ENCODE assay signal across 8 mouse cellular contexts in genomic region chr14:51240899-51241298, GRCm38 (mm10). TPM values are rescaled to one million over a fixed set of nuclear protein-coding genes. Genes with fewer than 3 reads are reported as not detected.
A peak's percentile ranks its signal among the peaks of the same experiment; 100 is the strongest.
DNase-seq lines count a peak whose midpoint lies in the region; ATAC-seq and TF ChIP-seq lines count a peak whose summit lies in the region.
"Had no signal": no experiment of that assay in that cellular context is flagged by ENCODE, and none has a peak within 500 bp of the region (broad histone marks: within the 10 kb centered on the region; RNA-seq: fewer than 3 reads in every experiment).

No protein-coding gene starts in this region.

- H3K27me3 ChIP-seq in liver, postnatal 0 days (ENCODE audit: insufficient read depth, low read length) = no peaks in the 10 kb centered on the region
- H3K27me3 ChIP-seq: hindbrain, embryonic 15.5 days had no signal

- no peak overlapping the region for H3K4me2 ChIP-seq in liver, postnatal 0 days (ENCODE audit: low read depth, low read length)
- H3K4me2 ChIP-seq: hindbrain, embryonic 15.5 days had no signal

- H3K4me3 ChIP-seq in liver, postnatal 0 days (ENCODE audit: low read depth, low read length) = no peak overlapping the region
- H3K4me3 ChIP-seq: hindbrain, embryonic 15.5 days had no signal

- TF ChIP-seq CTCF in liver, postnatal 0 days (IDR thresholded peaks at IDR 0.05; ENCODE audit: low read depth) = peak; percentile 77

- no peaks in the 10 kb centered on the region for H3K9me3 ChIP-seq in liver, postnatal 0 days (ENCODE audit: low read length)
- H3K9me3 ChIP-seq: hindbrain, embryonic 15.5 days had no signal

- H3K9ac ChIP-seq in liver, postnatal 0 days (replicated peaks) = no peak overlapping the region
- H3K9ac ChIP-seq: hindbrain, embryonic 15.5 days had no signal

- peak; percentile 90 for ATAC-seq in common myeloid progenitor, adult 5-6 weeks (replicated peaks; ENCODE audit: low read depth, poor library complexity, severe bottlenecking)
- ATAC-seq in liver, postnatal 0 days = no peak

- no peak overlapping the region for H3K27ac ChIP-seq in liver, postnatal 0 days (ENCODE audit: low read depth)
- H3K27ac ChIP-seq: hindbrain, embryonic 15.5 days had no signal

- peak; percentile 11 for DNase-seq in ovary, postnatal 14 days (ENCODE audit: low spot score)
- DNase-seq in ovary, postnatal 36 days (ENCODE audit: low spot score) = no peak
- DNase-seq in adipocyte (ENCODE audit: low spot score) = peak; percentile 73
- peak; percentile 8 to 41 for DNase-seq in kidney, adult 8-10 months
- no peak for DNase-seq in liver, postnatal 0 days
- DNase-seq in spleen, postnatal 36 days (ENCODE audit: low spot score in 2 of 2) = peak; percentile 36 to 52

- no peaks in the 10 kb centered on the region for H3K36me3 ChIP-seq in liver, postnatal 0 days (replicated peaks; ENCODE audit: insufficient read depth, low read length)
- H3K36me3 ChIP-seq: hindbrain, embryonic 15.5 days had no signal

- no peak for TF ChIP-seq EP300 in liver, postnatal 0 days (IDR thresholded peaks at IDR 0.05; ENCODE audit: low read depth)

- H3K4me1 ChIP-seq in liver, postnatal 0 days (ENCODE audit: insufficient read depth) = no peaks in the 10 kb centered on the region
- H3K4me1 ChIP-seq: hindbrain, embryonic 15.5 days had no signal

RNA-seq across cellular contexts. Expression of gene Rnase2a, which starts 15.0 kb away (rescaled TPM):
- total RNA-seq in common myeloid progenitor, adult 5-6 weeks (2017) = not detected in 2 replicates
- polyA plus RNA-seq in liver, postnatal 0 days (2015; fragmentation: Nextera tagmentation; extraction: Ambion mirVana) = not detected in 2 replicates
- polyA plus RNA-seq: hindbrain, embryonic 15.5 days had no signal

RNA-seq across cellular contexts. Expression of gene Ear14, which starts 37.7 kb away (rescaled TPM):
- not detected in 2 replicates for total RNA-seq in common myeloid progenitor, adult 5-6 weeks (2017)
- not detected in 2 replicates for polyA plus RNA-seq in liver, postnatal 0 days (2015; fragmentation: Nextera tagmentation; extraction: Ambion mirVana)
- polyA plus RNA-seq: hindbrain, embryonic 15.5 days had no signal

RNA-seq across cellular contexts. Expression of gene Ang2, which starts 42.0 kb away (rescaled TPM):
- not detected in 2 replicates for total RNA-seq in common myeloid progenitor, adult 5-6 weeks (2017)
- not detected in 2 replicates for polyA plus RNA-seq in liver, postnatal 0 days (2015; fragmentation: Nextera tagmentation; extraction: Ambion mirVana)
- polyA plus RNA-seq: hindbrain, embryonic 15.5 days had no signal

Comparison
In these comparisons a context has a peak if more than half of its experiments do, and no peak if none do; other contexts are left out.
1. DNase-seq: peak in ovary, postnatal 14 days (single experiment), adipocyte (single experiment), kidney, adult 8-10 months (2 of 2) and spleen, postnatal 36 days (2 of 2); none in ovary, postnatal 36 days (single experiment) and liver, postnatal 0 days (single experiment).